Mouse (Mus musculus) midbrain, embryonic 15.5 days (tissue): ENCODE data around the gene Bbs5. TPM values are rescaled to one million over a fixed set of nuclear protein-coding genes. Genes with fewer than 3 reads are reported as not detected.
"Not testable (repeated sequence)": the region's sequence is repeated elsewhere in the genome, so short reads cannot be mapped to it uniquely, and the experiment has no call there.

Experiments used
- ATAC-seq: fragments of 200-750 bp; cut with Nextera tagmentation; replicated peaks from 2 replicates; pipeline ENCODE4 v1.8.0; 2017; ENCODE audit warnings: moderate TSS enrichment
- H3K27ac ChIP-seq: fragments of 300-500 bp; sonication (generic); 2 replicates; pipeline ENCODE4 v1.5.1; 2015; ENCODE audit warnings: mild to moderate bottlenecking, inconsistent platforms
- H3K27me3 ChIP-seq: fragments of 300-500 bp; sonication (generic); replicated peaks from 2 replicates; pipeline ENCODE4 v1.6.1; 2015; ENCODE audit warnings: inconsistent platforms
- H3K36me3 ChIP-seq: fragments of 300-500 bp; sonication (generic); replicated peaks from 2 replicates; pipeline ENCODE4 v1.6.1; 2015; ENCODE audit warnings: inconsistent platforms
- H3K4me1 ChIP-seq: fragments of 300-500 bp; sonication (generic); 2 replicates; pipeline ENCODE4 v1.6.1; 2015; ENCODE audit warnings: inconsistent platforms
- H3K4me2 ChIP-seq: fragments of 300-500 bp; sonication (generic); 2 replicates; pipeline ENCODE4 v1.6.1; 2015; ENCODE audit warnings: inconsistent platforms, mild to moderate bottlenecking, moderate library complexity
- H3K4me3 ChIP-seq: fragments of 300-500 bp; sonication (generic); 2 replicates; pipeline ENCODE4 v1.5.1; 2015; ENCODE audit warnings: mild to moderate bottlenecking, inconsistent platforms
- H3K9ac ChIP-seq: fragments of 300-500 bp; sonication (generic); 2 replicates; pipeline ENCODE4 v1.6.1; 2015; ENCODE audit warnings: mild to moderate bottlenecking, inconsistent platforms
- H3K9me3 ChIP-seq: fragments of 300-500 bp; sonication (generic); 2 replicates; pipeline ENCODE4 v1.6.1; 2016; ENCODE audit warnings: inconsistent platforms
- WGBS: fragments of 180-500 bp; shearing (Covaris S2); methylation state at CpG from one replicate; pipeline ENCODE4 v1.1.7; 2015; ENCODE audit warnings: mixed read lengths; 5-methylcytosine and 5-hydroxymethylcytosine counted together
- polyA plus RNA-seq: library from polyadenylated mRNA; unstranded; fragments of >200 nt; fragmentation: Nextera tagmentation; extraction: Ambion mirVana; gene quantifications from 2 replicates; pipeline ENCODE4 v1.2.1, GENCODE M21; 2015

Bbs5 gene
- polyA plus RNA-seq, 1 experiment from 2014 or later: 25.2 TPM

- Histone ChIP-seq H3K4me2 (no peak overlapping the region), H3K9ac (no peak overlapping the region), H3K4me3 (no peak overlapping the region), H3K4me1 (no peaks in the 10 kb centered on the region), H3K27ac (no peak overlapping the region), H3K9me3 (no peaks in the 10 kb centered on the region), H3K36me3 (no peaks in the 10 kb centered on the region), H3K27me3 (no peaks in the 10 kb centered on the region)
- 86% methylated on average over 9 of the region's 9 CpGs for WGBS
- no peak for ATAC-seq
Measured at GRCm38 (mm10) chr2:69675266-69675665, 28.3 kb downstream of the Bbs5 start.

GRCm38 (mm10) chr2:69676713-69677112 is 29.7 kb downstream of the Bbs5 start:
- no peak overlapping the region for H3K4me2 ChIP-seq
- no peaks in the 10 kb centered on the region for H3K36me3 ChIP-seq
- no peak overlapping the region for H3K9ac ChIP-seq
- no peaks in the 10 kb centered on the region for H3K9me3 ChIP-seq
- no peaks in the 10 kb centered on the region for H3K27me3 ChIP-seq
- H3K4me1 ChIP-seq: no peaks in the 10 kb centered on the region
- H3K27ac ChIP-seq: no peak overlapping the region
- WGBS: 64% methylated on average over 2 of the region's 2 CpGs
- no peak overlapping the region for H3K4me3 ChIP-seq
- no peak for ATAC-seq

DNA sequence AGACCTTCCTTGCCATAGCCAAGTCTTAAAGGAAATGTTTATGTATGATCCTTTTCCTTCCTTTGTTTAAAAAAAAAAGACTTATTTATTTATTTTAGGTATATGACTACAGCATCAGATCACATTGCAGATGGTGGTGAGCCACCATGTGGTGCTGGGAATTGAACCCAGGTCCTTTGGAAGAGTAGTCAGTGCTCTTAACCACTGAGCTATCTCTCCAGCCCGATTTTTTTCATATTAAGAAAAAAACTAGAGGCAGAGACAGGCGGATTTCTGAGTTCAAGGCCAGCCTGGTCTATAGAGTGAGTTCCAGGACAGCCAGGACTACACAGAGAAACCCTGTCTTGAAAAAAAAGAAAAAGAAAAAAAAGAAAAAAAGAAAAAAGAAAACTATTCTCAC is 30.2 kb downstream of the Bbs5 start:
- not testable (repeated sequence) for H3K4me2 ChIP-seq, H3K4me3 ChIP-seq, H3K27me3 ChIP-seq, H3K9ac ChIP-seq, ATAC-seq, H3K9me3 ChIP-seq, H3K4me1 ChIP-seq, H3K36me3 ChIP-seq, H3K27ac ChIP-seq
- 88% methylated on average over 2 of the region's 2 CpGs for WGBS

- Histone ChIP-seq H3K4me1 (peaks cover 10% of the 10 kb centered on the region), H3K36me3 (no peaks in the 10 kb centered on the region), H3K4me2 (no peak overlapping the region), H3K4me3 (no peak overlapping the region), H3K27me3 (0 out of 2 replicates have a peak, but pooled peaks cover 3% of the 10 kb centered on the region), H3K27ac (no peak overlapping the region), H3K9me3 (no peaks in the 10 kb centered on the region), H3K9ac (no peak overlapping the region)
- ATAC-seq: no peak
- WGBS: 63% methylated on average over 6 of the region's 6 CpGs
Measured at GRCm38 (mm10) chr2:69679990-69680389, 33.0 kb downstream of the Bbs5 start.

GRCm38 (mm10) chr2:69681931-69682330 is 35.0 kb downstream of the Bbs5 start:
- peaks cover 6% of the 10 kb centered on the region; the same call in 1 of the 2 replicates for H3K36me3 ChIP-seq
- 91% methylated on average over 4 of the region's 4 CpGs for WGBS
- H3K9me3 ChIP-seq: no peaks in the 10 kb centered on the region

DNA sequence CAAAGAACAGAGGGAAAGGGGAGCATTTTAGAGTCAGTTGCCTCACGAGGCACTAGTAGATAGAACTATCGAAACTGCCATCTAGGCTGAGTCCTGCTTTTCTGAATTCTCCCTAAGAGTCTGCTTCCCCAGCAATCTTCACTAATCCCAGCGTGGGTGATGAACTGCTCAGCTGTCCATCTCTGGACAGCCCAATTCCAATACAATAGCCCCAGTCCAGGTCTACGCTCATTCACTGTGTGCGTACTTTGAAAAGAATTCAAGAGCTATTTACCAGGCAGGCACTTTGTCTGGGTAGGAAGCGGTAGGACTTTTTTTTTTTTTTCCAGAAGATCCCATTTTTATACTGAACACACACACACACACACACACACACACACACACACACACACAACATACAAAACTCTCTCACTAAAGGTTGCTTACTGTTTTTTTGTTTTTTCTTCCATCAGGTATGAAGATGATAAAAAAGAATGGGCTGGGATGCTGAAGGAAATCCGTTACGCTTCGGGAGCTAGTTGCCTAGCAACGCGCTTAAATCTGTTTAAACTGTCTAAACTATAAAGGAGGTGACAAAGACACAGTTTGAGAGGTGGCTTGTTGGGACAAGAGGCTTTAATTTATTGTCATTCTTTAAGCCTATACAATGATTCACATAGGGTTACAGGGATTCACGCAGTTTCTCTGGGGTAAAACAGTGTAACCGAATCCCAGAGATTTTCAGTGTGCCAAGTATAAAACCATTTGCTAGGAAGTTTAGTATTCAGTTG is 36.2 kb downstream of the Bbs5 start:
- H3K9ac ChIP-seq: no peak overlapping the region
- WGBS: 12% methylated on average over 13 of the region's 13 CpGs
- H3K36me3 ChIP-seq: peaks cover 14% of the 10 kb centered on the region; the same call in 1 of the 2 replicates
- peak overlapping the region; percentile 42; the same call in 1 of the 2 replicates for H3K27ac ChIP-seq
- H3K4me2 ChIP-seq: peak overlapping the region; percentile 39
- ATAC-seq: peak; percentile 69; the same call in 1 of the 2 replicates
- 0 out of 2 replicates have a peak, but pooled peaks cover 3% of the 10 kb centered on the region for H3K27me3 ChIP-seq
- H3K4me3 ChIP-seq: 0 out of 2 replicates have a peak overlapping the region, but pooled peaks have one; percentile 10
- H3K4me1 ChIP-seq: peaks cover 10% of the 10 kb centered on the region
- H3K9me3 ChIP-seq: no peaks in the 10 kb centered on the region

More at GRCm38 (mm10) chr2:69681931-69682330, 35.0 kb downstream of the Bbs5 start:
- no peak for ATAC-seq
- Histone ChIP-seq H3K4me2 (no peak overlapping the region), H3K4me1 (peaks cover 10% of the 10 kb centered on the region), H3K27ac (no peak overlapping the region), H3K9ac (no peak overlapping the region), H3K4me3 (no peak overlapping the region), H3K27me3 (0 out of 2 replicates have a peak, but pooled peaks cover 3% of the 10 kb centered on the region)

- peaks cover 21% of the 10 kb centered on the region; the same call in 1 of the 2 replicates for H3K36me3 ChIP-seq
- H3K9ac ChIP-seq: no peak overlapping the region
- H3K9me3 ChIP-seq: no peaks in the 10 kb centered on the region
- WGBS: 96% methylated on average over 3 of the region's 3 CpGs
- peaks cover 10% of the 10 kb centered on the region for H3K4me1 ChIP-seq
- no peak overlapping the region for H3K4me2 ChIP-seq
- no peak overlapping the region for H3K27ac ChIP-seq
- H3K27me3 ChIP-seq: 0 out of 2 replicates have a peak, but pooled peaks cover 3% of the 10 kb centered on the region
- ATAC-seq: no peak
- no peak overlapping the region for H3K4me3 ChIP-seq
Measured at GRCm38 (mm10) chr2:69684488-69684887, 37.5 kb downstream of the Bbs5 start.

GRCm38 (mm10) chr2:69690214-69690613 is 43.2 kb downstream of the Bbs5 start:
- H3K9ac ChIP-seq: no peak overlapping the region
- no peak overlapping the region for H3K4me2 ChIP-seq
- peaks cover 52% of the 10 kb centered on the region for H3K36me3 ChIP-seq
- no peaks in the 10 kb centered on the region for H3K9me3 ChIP-seq
- no peak overlapping the region for H3K27ac ChIP-seq
- 96% methylated on average over 3 of the region's 3 CpGs for WGBS
- H3K27me3 ChIP-seq: no peaks in the 10 kb centered on the region
- no peak overlapping the region for H3K4me3 ChIP-seq
- no peak for ATAC-seq
- no peaks in the 10 kb centered on the region for H3K4me1 ChIP-seq

DNA sequence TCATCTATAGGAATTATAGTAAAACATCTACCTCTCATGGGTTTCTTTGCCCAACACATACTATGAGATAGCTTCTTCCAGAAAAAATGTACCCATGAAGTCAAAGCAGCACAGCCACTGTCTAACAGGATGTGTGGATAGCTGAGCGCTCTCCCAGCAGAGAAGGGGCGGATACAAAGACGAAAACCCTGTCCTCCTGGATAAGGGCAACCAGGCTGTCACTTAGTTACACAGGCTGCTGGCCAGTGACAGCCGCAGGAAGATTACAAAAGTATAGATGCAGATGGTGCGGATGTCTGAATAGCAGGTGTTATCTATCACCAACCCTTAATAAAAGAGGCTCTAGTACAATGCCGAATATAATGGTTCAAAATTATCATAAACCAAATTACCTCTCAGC is 43.9 kb downstream of the Bbs5 start:
- Histone ChIP-seq H3K27me3 (no peaks in the 10 kb centered on the region), H3K4me1 (no peaks in the 10 kb centered on the region), H3K4me3 (no peak overlapping the region), H3K9me3 (no peaks in the 10 kb centered on the region), H3K9ac (no peak overlapping the region), H3K27ac (no peak overlapping the region), H3K4me2 (no peak overlapping the region), H3K36me3 (peaks cover 52% of the 10 kb centered on the region)
- ATAC-seq: no peak
- WGBS: 88% methylated on average over 6 of the region's 6 CpGs

DNA sequence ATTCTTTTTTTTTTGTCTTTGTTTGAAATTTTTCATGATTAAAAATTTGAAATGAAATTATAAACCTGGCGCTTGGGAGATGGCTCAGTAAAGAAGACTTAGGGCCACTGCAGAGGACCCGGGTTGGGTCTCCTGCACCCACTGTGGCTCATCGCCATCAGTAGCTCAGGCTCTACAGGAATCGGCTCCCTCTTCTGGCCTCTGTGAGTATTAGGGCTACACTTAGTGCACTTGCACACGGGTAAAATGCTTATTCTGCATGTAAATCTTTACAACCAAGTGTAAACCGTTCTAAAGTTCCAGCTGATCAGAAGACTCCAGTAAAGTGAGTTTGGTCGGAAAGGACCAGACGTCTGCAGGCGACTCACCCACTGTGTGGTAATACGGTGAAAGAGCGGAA is 46.5 kb downstream of the Bbs5 start:
- H3K4me1 ChIP-seq: no peaks in the 10 kb centered on the region
- no peak for ATAC-seq
- H3K4me3 ChIP-seq: no peak overlapping the region
- no peak overlapping the region for H3K27ac ChIP-seq
- no peak overlapping the region for H3K4me2 ChIP-seq
- H3K27me3 ChIP-seq: no peaks in the 10 kb centered on the region
- H3K9me3 ChIP-seq: no peaks in the 10 kb centered on the region; the same call in 1 of the 2 replicates
- peaks cover 46% of the 10 kb centered on the region for H3K36me3 ChIP-seq
- H3K9ac ChIP-seq: no peak overlapping the region
- 94% methylated on average over 11 of the region's 11 CpGs for WGBS

DNA sequence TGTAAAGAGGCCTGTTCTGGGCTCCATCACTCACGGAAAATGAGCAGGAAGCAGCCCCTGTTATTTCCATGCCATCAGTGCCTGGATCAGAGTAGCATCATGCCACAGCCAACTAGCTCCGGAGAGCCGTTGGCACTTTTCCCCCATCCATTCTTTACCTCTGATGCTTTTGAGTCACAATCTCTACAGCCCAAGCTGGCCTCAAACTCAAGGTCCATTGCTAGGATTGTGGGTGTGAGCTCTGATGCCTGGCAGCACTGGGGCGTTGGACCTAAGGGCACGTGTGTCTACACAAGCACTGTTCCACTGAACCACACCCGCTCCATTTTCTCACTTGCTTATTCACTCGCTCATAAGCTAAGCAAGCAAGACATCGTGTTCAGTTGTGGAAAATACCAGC is 53.5 kb downstream of the Bbs5 start:
- Histone ChIP-seq H3K36me3 (peaks cover 42% of the 10 kb centered on the region), H3K4me1 (no peaks in the 10 kb centered on the region), H3K27ac (no peak overlapping the region), H3K9me3 (no peaks in the 10 kb centered on the region; the same call in none of the 2 replicates), H3K9ac (no peak overlapping the region), H3K4me2 (no peak overlapping the region), H3K4me3 (no peak overlapping the region), H3K27me3 (no peaks in the 10 kb centered on the region)
- no peak for ATAC-seq
- 95% methylated on average over 8 of the region's 8 CpGs for WGBS

- H3K27me3 ChIP-seq: 0 out of 2 replicates have a peak, but pooled peaks cover 11% of the 10 kb centered on the region
- 91% methylated on average over 14 of the region's 14 CpGs for WGBS
- H3K4me1 ChIP-seq: peaks cover 9% of the 10 kb centered on the region
- H3K27ac ChIP-seq: no peak overlapping the region
- no peaks in the 10 kb centered on the region for H3K9me3 ChIP-seq
- H3K36me3 ChIP-seq: no peaks in the 10 kb centered on the region
- H3K4me3 ChIP-seq: peak overlapping the region; percentile 95; the same call in 1 of the 2 replicates
- no peak for ATAC-seq
- no peak overlapping the region for H3K9ac ChIP-seq
- 0 out of 2 replicates have a peak overlapping the region, but pooled peaks have one; percentile 78 for H3K4me2 ChIP-seq
Measured at GRCm38 (mm10) chr2:69712171-69712570, 65.2 kb downstream of the Bbs5 start.
